Mouse (Mus musculus) heart, embryonic 16.5 days (tissue): ENCODE data around the gene Xlr3c. TPM values are rescaled to one million over a fixed set of nuclear protein-coding genes. Genes with fewer than 3 reads are reported as not detected.
"Not testable (repeated sequence)": the region's sequence is repeated elsewhere in the genome, so short reads cannot be mapped to it uniquely, and the experiment has no call there.

Experiments
- ATAC-seq: fragments of 200-750 bp; cut with Nextera tagmentation; replicated peaks from 2 replicates; pipeline ENCODE4 v1.8.0; 2017; ENCODE audit warnings: moderate number of reproducible peaks; ENCODE audit not compliant: insufficient read depth, low FRiP score; ENCODE audit errors: extremely low read depth
- H3K27ac ChIP-seq: fragments of 300-500 bp; sonication (generic); 2 replicates; pipeline ENCODE4 v1.5.1; 2014; ENCODE audit warnings: mild to moderate bottlenecking, low read length, control low read depth, moderate library complexity
- H3K27me3 ChIP-seq: fragments of 300-500 bp; sonication (generic); 2 replicates; pipeline ENCODE4 v1.6.1; 2014; ENCODE audit warnings: low read length, mixed read lengths; ENCODE audit not compliant: control insufficient read depth, insufficient read depth
- H3K36me3 ChIP-seq: fragments of 300-500 bp; sonication (generic); 2 replicates; pipeline ENCODE4 v1.6.1; 2014; ENCODE audit not compliant: control insufficient read depth, insufficient read depth
- H3K4me1 ChIP-seq: fragments of 300-500 bp; sonication (generic); 2 replicates; pipeline ENCODE4 v1.6.1; 2014; ENCODE audit warnings: low read length, mixed read lengths; ENCODE audit not compliant: control insufficient read depth, insufficient read depth
- H3K4me2 ChIP-seq: fragments of 300-500 bp; sonication (generic); 2 replicates; pipeline ENCODE4 v1.6.1; 2014; ENCODE audit warnings: low read depth, mild to moderate bottlenecking, control low read depth, low read length
- H3K4me3 ChIP-seq: fragments of 300-500 bp; sonication (generic); 2 replicates; pipeline ENCODE4 v1.5.1; 2014; ENCODE audit warnings: mild to moderate bottlenecking, control low read depth, low read length
- H3K9ac ChIP-seq: fragments of 300-500 bp; sonication (generic); 2 replicates; pipeline ENCODE4 v1.6.1; 2014; ENCODE audit warnings: low read length, control low read depth
- H3K9me3 ChIP-seq: fragments of 300-500 bp; sonication (generic); replicated peaks from 2 replicates; pipeline ENCODE4 v1.6.1; 2016; ENCODE audit warnings: low read length; ENCODE audit not compliant: control insufficient read depth
- WGBS: fragments of 180-500 bp; shearing (Covaris S2); extraction: QIAGEN DNeasy Blood & Tissue Kit; methylation state at CpG from one replicate; pipeline ENCODE4 v1.1.7; 2014; 5-methylcytosine and 5-hydroxymethylcytosine counted together
- polyA plus RNA-seq: library from polyadenylated mRNA; unstranded; fragments of >200 nt; fragmentation: Nextera tagmentation; extraction: Ambion mirVana; gene quantifications from 2 replicates; pipeline ENCODE4 v1.2.1, GENCODE M21; 2015

The Xlr3c gene
- not detected in 2 replicates for polyA plus RNA-seq

DNA sequence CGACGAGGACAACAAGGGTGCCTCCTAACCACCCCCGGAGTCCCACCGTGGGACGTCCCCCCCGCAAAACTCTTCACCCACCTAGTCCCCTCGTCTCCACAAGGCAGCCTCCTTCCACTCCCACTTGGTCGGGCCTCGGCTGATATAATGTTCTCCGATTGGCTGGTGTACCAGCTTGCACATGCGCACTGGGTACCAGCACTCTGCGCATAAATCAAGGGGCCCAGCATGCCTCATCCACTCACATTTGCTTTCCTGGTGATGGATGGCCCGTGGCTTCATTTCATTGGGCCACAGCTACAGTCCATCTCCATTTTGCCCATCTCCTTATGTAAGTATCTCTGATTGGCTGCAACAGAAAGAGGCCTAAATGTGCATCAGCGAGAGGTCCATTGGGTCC, at the start of gene Xlr3c:
Gene Xlr3c (minus strand): TSS at position 121 of the 400 bp plus-strand sequence.
- H3K4me2 ChIP-seq, H3K9ac ChIP-seq, H3K4me3 ChIP-seq, ATAC-seq, H3K4me1 ChIP-seq, H3K9me3 ChIP-seq, H3K27ac ChIP-seq, H3K36me3 ChIP-seq, H3K27me3 ChIP-seq: not testable (repeated sequence)
- 81% methylated on average over 14 of the region's 14 CpGs for WGBS

DNA sequence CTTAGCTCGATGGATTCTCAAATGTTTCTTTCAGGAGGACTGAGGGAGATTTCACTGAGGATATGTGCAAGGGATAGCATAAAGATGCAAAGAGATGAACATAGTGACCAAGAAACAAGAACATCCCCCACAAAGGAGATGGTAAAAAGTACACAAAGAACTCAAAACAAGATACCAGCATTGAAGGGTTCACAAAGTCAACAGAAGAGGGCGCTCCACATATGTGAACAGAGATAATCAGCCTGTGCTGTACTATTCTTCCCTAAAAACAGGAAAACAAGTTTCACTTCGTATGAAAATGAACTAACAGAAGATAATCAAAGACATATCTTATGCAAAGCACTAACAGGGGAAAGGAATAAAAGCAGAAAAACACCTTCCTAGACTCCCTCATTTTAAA, 47.3 kb upstream of the Xlr3c start:
- no peak for ATAC-seq
- H3K27me3 ChIP-seq: no peaks in the 10 kb centered on the region
- H3K9ac ChIP-seq: no peak overlapping the region
- WGBS: 23% methylated on average over 3 of the region's 3 CpGs
- H3K27ac ChIP-seq: no peak overlapping the region
- H3K4me1 ChIP-seq: no peaks in the 10 kb centered on the region
- no peaks in the 10 kb centered on the region for H3K9me3 ChIP-seq
- no peak overlapping the region for H3K4me2 ChIP-seq
- H3K36me3 ChIP-seq: no peaks in the 10 kb centered on the region
- H3K4me3 ChIP-seq: no peak overlapping the region

DNA sequence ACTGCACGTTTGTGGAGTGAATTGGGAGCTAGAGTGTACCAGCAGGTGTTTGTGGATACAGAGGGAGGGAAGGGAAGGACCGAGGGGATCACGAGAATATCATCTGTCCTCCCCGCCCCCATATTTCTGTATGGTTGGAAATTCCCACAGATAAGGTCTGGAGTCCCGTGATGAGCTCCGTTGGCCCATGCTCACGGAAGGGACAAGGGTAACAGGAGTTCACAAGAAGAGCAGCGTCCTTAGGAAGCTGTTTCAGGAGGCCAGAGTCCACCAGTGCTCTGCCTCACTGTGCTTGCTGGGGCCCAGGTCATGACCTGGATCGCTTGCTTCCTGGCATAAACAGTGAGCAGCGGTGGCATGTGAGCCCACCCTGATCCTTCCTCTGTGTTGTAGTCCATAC, 30.6 kb upstream of the Xlr3c start:
- H3K9me3 ChIP-seq, H3K4me1 ChIP-seq, ATAC-seq, H3K27ac ChIP-seq, H3K27me3 ChIP-seq, H3K4me3 ChIP-seq, H3K36me3 ChIP-seq, H3K4me2 ChIP-seq, H3K9ac ChIP-seq: not testable (repeated sequence)
- 45% methylated on average over 6 of the region's 10 CpGs for WGBS

DNA sequence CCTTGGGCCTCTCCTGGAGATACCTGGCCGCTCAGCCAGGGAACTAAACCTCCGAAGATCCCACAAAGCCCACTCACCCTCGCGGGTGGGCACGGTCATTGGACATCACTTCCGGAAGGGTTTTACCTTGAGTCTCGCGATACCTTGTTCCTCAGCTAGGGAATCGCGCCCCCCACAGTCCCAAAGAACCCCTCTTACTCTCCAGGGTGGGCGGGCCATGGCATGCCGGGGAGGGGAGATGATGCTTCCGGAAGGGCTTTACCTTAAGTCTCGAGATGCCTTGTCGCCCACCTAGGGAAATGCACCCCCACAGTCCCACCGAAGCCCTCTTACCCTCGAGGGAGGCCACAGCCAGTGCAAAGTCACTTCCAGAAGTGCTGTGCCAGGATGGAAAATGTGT, 27.7 kb upstream of the Xlr3c start, which contains the start of the genes Xlr5a and Xlr5c:
Gene Xlr5a (minus strand): TSS at position 101 of the 400 bp plus-strand sequence.
Gene Xlr5c (minus strand): TSS at position 101 of the 400 bp plus-strand sequence.
- not testable (repeated sequence) for H3K4me2 ChIP-seq, H3K27ac ChIP-seq, H3K9ac ChIP-seq, H3K27me3 ChIP-seq, ATAC-seq, H3K36me3 ChIP-seq, H3K4me1 ChIP-seq, H3K9me3 ChIP-seq, H3K4me3 ChIP-seq
- WGBS: 87% methylated on average over 12 of the region's 17 CpGs

DNA sequence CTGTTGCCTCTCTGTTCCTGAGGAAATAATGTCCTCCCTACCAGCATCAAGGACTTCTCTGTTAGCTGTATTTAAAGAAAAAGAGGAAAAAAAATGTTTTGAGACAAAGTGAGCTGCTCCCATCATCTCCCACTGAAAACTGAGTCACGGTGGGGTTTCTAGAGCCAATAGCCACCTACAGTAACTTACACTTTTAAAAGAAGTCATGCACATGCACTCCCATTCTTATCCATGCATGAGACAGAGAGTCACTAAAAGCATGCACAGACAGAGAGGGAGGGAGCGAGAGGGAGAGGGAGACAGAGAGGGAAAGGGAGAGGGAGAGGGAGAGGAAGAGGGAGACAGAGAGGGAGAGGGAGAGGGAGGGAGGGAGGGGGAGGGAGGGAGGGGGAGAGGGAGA, 2.8 kb downstream of the Xlr3c start:
- 87% methylated on average over 1 of the region's 2 CpGs for WGBS
- not testable (repeated sequence) for H3K36me3 ChIP-seq, H3K9me3 ChIP-seq, H3K4me2 ChIP-seq, H3K9ac ChIP-seq, H3K27me3 ChIP-seq, ATAC-seq, H3K4me1 ChIP-seq, H3K4me3 ChIP-seq, H3K27ac ChIP-seq

DNA sequence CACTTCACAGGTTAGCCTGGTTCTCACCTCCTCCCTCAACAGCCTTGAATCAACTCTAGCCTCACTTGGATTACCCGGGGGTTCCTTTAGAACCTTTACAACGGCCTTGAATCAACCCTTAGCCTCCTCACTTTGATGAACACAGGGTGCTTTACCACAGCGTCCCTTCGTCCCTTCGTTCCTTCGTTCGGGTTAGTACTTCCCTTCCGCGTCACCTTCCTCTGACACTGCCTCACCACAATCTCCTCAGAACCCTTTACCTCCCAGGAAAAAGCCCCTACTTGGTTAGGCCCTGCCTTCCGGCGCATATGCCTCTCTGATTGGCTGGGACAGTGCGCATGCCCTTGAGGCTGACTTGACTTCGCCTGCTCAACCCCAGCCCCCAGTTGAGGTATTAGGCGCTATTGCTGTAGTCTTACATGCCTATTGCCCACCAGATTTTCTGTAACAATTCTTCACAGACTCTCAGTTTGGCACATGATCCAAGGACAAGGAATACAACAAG, 22.3 kb downstream of the Xlr3c start, which contains the start of gene Xlr4c:
Gene Xlr4c (minus strand): TSS at position 310 of the 505 bp plus-strand sequence.
- not testable (repeated sequence) for H3K27ac ChIP-seq, H3K4me1 ChIP-seq, H3K9ac ChIP-seq, H3K9me3 ChIP-seq, H3K36me3 ChIP-seq, H3K4me3 ChIP-seq, H3K4me2 ChIP-seq, ATAC-seq, H3K27me3 ChIP-seq
- 73% methylated on average over 14 of the region's 14 CpGs for WGBS

DNA sequence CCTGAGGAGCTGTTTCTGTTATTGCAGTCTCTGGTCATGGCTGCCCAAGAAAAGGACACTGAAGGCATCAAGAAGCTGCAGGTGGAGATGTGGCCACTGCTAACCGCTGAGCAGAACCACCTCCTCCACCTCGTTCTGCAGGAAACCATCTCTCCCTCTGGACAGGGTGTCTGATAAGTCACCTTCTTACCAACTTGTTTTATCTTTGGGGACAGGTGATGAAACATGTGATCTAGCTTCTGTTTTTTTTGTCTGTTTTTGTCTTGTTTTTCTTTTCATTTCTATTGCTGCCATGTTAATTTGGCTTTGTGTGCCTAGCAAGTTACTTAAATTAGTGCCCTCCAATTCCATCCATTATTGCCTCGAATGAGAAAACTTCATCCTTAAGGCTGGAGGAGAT, 35.9 kb downstream of the Xlr3c start:
- Histone ChIP-seq H3K36me3 (no peaks in the 10 kb centered on the region), H3K27ac (no peak overlapping the region; the same call in 1 of the 2 replicates), H3K9ac (peak overlapping the region; percentile 78), H3K4me1 (peaks cover 5% of the 10 kb centered on the region; the same call in 1 of the 2 replicates), H3K4me3 (peak overlapping the region; percentile 71), H3K9me3 (no peaks in the 10 kb centered on the region), H3K4me2 (peak overlapping the region; percentile 64), H3K27me3 (no peaks in the 10 kb centered on the region)
- no peak for ATAC-seq
- 31% methylated on average over 3 of the region's 3 CpGs for WGBS

DNA sequence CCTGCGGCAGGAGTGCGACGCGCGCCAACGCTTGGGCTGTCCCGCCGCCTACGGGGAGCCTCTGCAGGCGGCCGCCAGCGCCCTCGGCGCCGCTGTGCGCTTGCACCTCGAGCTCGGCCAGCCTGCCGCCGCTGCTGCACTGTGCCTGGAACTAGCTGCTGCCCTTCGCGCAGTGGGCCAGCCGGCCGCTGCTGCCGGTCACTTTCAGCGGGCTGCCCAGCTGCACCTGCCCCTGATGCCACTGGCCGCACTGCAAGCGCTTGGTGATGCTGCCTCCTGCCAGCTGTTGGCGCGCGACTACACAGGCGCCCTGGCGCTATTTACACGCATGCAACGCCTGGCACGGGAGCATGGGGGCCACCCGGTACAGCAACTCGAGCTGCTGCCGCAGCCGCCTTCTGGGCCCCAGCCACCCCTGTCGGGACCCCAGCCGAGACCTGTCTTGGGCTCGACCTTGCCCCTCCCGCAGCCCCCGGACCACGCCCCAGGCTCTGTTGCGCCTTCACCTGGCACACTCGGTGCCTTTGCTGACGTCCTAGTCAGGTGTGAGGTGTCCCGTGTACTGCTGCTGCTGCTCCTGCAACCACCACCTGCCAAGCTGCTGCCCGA, 36.5 kb downstream of the Xlr3c start:
- Histone ChIP-seq H3K9me3 (no peaks in the 10 kb centered on the region), H3K4me1 (peaks cover 5% of the 10 kb centered on the region; the same call in 1 of the 2 replicates), H3K4me2 (peak overlapping the region; percentile 64), H3K27ac (peak overlapping the region; percentile 93), H3K36me3 (no peaks in the 10 kb centered on the region), H3K4me3 (peak overlapping the region; percentile 71), H3K27me3 (no peaks in the 10 kb centered on the region), H3K9ac (peak overlapping the region; percentile 78)
- peak; percentile 63 for ATAC-seq
- 9% methylated on average over 47 of the region's 51 CpGs for WGBS

DNA sequence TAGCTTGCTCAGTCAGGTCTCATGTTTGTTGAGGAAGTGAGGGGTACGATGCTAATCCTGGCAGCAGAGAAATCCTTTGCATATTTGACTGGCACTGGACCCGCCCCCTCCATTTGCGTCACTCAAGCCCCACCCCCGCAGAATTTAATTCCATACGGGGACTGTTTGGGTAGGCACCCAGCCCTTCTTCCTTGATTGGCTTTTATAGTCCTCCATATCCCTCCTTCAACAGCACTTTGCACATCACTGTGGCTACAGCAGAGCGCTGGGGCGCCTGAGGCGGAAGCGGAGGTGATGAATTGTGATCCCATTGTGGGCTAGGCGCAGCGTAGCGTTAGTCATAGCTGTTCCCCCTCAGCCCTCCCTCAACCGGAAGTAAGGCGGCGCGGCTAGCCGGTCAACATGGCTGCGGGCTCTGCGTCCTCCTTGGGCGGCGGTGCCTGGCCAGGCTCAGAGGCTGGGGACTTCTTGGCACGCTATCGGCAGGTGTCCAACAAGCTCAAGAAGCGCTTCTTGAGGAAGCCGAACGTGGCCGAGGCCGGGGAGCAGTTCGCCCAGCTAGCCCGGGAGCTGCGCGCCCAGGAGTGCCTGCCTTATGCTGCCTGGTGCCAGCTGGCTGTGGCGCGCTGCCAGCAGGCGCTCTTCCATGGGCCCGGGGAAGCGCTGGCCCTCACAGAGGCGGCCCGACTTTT, 37.1 kb downstream of the Xlr3c start, which contains the start of gene F8a:
Gene F8a (plus strand): TSS at position 378 of the 692 bp plus-strand sequence.
- H3K36me3 ChIP-seq: no peaks in the 10 kb centered on the region
- H3K4me3 ChIP-seq: peak within 1 kb of the TSS; percentile 71
- 10% methylated on average over 38 of the region's 39 CpGs for WGBS
- no peaks in the 10 kb centered on the region for H3K9me3 ChIP-seq
- ATAC-seq: peak; percentile 95
- peak within 1 kb of the TSS; percentile 78 for H3K9ac ChIP-seq
- H3K4me1 ChIP-seq: peaks cover 5% of the 10 kb centered on the region; the same call in 1 of the 2 replicates
- peak within 1 kb of the TSS; percentile 93 for H3K27ac ChIP-seq
- peak within 1 kb of the TSS; percentile 64 for H3K4me2 ChIP-seq
- no peaks in the 10 kb centered on the region for H3K27me3 ChIP-seq
